Mouse (Mus musculus) kidney, adult 2 months (tissue): ENCODE results near the gene E130308A19Rik.

ENCODE experiments used
- CTCF ChIP-seq: fragments of 200-500 bp; conservative IDR thresholded peaks from 2 replicates; pipeline ENCODE4 v1.5.1; 2011; ENCODE audit warnings: low read depth, mild to moderate bottlenecking, control low read depth, low read length, moderate library complexity, mixed read lengths; ENCODE audit not compliant: insufficient read depth, insufficient read length
- POLR2A ChIP-seq: fragments of 200-500 bp; IDR thresholded peaks from one replicate; pipeline ENCODE4 v1.6.1; 2011; ENCODE audit warnings: low read depth, low read length, control low read depth

- TF ChIP-seq CTCF (no peak), POLR2A (no peak)
These were observed 56.5 kb downstream of the E130308A19Rik start for GRCm38 (mm10) chr4:59682491-59682890.
